Mouse (Mus musculus) cerebellum, postnatal 4 days (tissue): ENCODE data around the gene Uqcr11.
A peak's percentile ranks its signal among the peaks of the same experiment; 100 is the strongest.

Source experiments
- DNase-seq, 2 experiments: peaks; one replicate each; pipeline ENCODE4 v3.0.0; 2022; ENCODE audit warnings: low spot score in 2 of 2, mixed read lengths in 1 of 2

The Uqcr11 gene

DNA sequence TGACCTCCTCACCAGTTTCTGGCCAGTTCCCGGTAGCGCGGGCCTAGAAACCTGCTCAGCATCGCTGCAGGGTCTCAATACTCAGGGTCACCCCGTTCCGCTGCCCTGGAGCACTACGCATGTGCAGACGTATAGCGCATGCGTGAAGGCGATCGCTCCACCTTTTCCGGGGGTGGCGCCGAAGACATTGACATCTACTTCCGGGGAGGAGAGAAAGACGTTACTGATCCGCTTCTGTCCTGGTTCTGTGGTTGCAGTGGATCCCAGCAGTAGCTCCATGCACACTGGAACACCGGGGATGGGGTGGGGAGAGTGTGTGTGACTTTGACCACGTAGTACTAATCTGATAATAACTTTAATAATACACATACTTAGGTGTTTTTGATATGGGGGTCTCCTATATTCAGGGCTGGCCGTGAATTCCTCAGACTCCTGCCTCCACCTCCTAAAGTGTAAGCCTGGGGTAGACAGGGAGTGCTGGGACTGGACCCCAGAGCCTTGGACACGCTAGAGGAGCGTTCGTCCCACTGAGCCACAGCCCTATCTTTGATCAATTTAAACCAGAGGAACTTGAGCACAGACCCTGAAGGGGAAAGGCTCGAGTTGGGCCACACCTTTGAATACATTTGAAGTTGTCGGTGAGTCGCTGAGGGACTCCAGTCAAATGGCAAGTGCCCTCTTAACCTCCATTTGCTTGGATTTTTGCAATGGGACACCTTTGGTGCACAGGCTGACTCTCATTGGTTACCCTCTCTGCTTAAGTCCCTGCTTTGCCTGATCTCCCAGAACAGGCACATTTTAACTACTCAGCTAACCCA, at the start of gene Uqcr11:
TSS of gene Uqcr11 (minus strand) at position 147 of the 818 bp plus-strand sequence.
- DNase-seq = peak; percentile 82 to 86

DNA sequence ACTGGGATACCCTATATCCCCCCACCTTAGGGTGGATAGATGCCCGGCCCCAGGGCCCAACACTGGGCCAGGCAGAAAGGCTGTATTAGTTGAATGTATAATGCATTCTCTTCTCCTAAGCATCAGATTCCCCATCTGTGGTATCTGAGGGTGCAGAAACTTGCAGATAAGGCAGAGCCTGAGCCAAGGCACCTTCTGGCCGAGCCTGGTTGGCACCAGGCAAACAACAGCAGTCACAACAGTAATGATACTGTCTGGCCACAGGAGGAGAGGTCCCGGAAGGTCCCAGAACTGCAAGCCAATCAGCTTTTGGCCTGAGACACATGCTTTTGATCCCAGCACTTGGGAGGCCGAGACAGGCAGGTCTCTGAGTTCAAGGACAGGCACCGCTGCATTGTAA, 49.1 kb upstream of the Uqcr11 start:
- DNase-seq = no peak

DNA sequence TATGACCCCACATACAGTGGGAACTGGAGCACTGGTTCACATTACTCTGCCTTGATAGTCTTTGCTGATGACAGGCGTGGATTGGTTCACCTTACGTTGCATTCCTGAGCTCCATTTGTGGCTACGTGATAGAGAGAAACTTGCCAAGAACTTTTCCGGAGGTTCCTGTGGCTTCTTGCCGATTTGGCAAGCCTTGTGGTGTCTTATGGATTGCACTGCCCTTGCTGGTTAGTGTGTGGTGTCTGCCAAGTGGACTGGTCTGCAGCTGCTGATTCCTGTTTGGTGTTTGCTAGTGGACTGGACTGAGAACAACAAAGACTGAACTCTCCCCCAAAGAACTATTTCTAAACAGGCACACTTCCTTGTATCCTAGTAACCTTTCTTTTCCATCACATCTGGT, 48.2 kb upstream of the Uqcr11 start:
- no peak for DNase-seq

DNA sequence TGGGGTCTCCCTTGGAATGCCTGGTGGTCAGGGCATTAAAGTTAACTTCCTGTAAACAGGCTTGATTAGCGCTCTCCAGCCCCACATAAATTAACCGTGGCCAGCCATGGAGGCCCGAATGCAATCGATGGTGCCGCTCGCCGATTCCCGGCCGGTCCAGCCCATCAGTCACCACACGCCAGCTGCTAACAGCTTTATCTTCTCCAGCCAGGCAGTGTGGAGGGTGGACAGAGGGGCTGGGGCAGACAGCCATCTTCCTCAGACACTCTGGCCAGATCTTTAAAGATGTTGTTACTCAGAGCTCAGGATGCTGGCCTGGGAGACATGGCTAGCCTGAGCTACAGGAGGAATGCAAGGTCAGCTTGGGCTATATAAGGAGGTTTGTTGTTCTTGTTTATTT, 47.0 kb upstream of the Uqcr11 start:
- DNase-seq = no peak

DNA sequence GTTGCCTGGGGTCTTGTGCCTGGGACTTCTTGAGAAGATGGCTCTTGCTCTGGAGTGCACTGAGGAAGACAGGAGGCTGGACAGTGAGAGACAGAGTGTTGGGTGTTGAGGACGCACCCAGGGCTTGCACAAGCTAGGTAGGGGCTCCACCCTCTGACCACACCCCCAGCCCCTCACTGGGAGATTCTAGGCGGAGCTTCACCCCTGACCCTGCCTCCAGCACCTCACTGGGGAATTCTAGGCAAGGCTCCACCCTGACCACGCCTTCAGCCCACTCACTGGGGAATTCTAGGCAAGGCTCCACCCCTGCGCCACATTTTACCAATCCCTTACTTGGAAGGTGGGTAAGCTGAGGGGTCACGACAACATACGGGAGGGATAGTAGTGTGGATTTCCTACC, 44.0 kb upstream of the Uqcr11 start:
- no peak for DNase-seq

DNA sequence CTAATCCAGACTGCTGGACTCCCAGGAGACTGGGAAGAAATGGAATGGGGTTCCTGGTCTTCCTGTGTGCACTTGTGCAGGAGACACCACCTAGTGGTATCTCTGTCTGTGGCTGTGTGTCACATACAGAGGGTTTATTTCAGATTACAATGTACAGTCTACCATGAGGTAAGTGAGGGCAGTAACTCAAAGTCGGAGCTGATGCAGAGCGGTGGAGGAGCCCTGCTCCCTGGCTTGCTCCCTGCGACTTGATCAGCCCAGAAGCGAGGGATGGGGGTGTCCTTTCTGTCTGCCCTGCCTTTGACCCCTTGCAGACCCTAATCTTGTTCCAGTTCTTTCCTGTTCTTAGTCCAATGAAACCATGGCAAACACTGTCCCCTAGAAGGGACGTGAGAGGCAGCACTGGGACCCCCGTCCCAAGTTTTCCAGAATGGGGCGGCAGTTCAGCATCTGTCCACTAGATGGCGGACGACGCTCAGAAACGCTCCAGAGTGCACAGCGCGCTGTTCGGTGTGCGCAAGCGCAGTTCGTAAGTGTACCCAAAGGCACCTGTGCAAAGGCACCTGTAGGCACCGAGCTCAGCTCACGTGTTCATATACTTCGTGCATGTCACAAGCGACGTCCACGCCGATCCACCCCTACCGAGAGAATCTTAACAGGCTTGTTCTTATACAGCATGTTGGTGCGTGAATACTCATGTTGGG, 39.4 kb upstream of the Uqcr11 start:
- peak; percentile 62 to 85 for DNase-seq

DNA sequence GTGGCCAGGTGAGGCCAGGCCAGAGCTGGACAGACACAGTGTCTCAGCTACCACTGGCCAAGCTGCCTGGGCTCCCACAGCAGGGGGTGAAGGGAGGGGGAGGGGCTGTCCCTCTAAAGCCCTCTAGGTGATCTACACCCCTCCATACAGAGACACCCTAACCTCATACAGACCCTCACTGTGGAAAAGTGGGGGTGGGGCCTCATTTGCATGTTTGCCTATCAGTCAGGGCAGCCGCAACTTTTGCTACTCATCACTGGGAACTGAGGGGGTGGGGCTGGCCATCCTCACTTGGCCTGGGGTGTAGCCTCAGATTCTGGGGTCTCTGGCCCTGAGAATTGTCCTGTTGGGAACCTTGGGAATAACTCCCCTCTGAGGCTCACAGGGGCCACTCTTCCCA, 38.4 kb upstream of the Uqcr11 start:
- DNase-seq = no peak

DNA sequence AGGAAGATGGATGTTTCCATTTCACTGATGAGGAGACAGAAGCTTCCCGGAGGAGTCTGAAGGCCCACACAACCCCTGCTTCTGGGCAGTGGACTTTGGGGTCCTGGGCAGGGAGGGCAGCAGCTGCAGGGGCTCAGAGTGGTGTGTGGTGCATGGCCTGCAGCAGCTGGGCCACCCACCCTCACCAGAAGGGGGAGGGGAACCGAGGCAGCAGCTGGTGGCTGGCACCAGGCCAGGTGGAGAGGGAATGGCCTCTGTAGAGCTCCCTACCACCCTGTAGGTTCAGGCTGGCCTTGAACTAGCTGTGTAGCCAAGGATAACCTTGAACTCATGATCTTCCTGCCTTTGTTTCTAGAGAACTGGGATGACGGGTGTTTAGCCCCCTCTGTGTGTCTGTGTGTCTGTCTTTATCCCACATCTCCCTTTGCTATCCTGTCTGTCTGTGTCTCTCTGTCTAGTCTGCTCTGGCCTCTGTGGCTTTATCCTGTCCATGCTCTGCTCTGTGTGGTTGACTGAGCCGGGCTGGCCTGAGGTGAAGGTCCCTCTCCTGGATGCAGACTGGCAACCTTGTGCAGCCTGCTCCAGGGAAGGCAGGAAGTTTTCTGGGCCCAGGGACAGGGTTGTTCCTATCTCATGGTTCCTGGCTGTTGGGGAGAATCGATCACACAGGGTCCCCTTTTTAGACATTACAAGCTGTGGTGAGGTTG, 37.9 kb upstream of the Uqcr11 start:
- DNase-seq = peak in 1 of 2 experiments; percentile 62

DNA sequence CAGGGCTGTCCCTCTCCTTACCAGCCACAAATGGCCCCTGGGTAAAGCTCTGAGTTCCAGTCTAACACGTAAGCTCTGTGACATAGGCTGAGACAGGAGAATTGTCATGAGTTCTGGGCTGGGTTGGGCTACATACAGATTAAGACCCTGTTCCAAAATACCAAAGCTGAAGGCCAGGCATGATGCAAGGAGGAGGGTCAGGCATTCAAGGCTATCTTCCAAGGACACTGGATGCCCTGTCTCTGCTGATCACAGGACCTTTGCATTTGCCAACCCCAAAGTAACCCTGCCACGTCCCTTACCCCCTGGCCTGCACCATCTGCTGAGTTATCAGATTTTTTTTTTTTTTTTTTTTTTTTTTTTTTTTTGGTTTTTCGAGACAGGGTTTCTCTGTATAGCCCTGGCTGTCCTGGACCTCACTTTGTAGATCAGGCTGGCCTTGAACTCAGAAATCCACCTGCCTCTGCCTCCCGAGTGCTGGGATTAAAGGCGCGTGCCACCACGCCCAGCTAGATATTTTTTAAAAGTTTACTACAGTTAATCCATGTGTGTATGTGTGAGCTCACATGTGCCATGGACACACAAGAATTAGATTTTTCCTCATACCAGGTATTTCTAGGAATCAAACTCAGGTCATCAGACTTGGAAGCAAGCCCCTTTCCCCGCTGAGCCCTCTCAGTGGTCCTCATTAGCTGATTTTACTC, 37.1 kb upstream of the Uqcr11 start:
- DNase-seq = no peak

DNA sequence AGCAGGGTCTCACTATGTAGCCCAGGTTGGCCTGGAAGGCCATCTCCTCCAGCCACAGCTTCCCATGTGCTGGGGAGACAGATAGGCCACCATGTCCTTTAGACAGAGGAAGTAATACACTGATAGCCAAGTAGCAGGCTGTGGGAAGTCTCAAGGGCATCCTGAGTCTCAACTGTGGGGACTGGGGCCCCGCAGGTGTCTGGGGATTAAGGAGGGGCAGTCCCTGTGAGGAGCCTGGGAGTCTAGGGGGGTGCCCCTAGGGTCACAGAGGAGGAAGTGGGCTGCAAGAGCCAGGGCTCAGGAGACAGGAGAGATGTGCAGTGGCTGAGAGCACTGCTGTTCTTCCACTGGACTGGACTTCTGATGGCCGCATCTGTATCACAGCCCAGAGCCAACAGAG, 36.4 kb upstream of the Uqcr11 start:
- no peak for DNase-seq

DNA sequence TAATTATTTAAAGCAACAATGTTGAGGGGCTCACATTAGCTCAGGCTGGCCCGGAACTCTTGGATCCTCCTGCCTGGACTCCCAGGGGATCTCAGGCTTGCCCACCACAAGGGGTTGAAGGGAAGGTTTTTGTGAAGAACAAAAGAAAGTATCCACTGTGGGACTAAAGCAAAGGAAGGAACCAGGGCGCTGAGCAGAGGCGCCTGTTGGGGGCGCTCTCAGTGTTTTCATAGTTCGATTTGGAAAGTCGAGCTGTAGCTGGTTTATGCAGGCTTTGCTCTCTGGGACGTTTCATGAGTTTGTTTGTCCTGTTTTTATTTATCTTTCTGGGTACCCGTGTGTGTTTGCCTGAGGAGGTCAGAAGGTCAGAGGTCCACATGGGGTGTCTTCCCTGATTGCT, 35.0 kb upstream of the Uqcr11 start:
- DNase-seq = no peak

DNA sequence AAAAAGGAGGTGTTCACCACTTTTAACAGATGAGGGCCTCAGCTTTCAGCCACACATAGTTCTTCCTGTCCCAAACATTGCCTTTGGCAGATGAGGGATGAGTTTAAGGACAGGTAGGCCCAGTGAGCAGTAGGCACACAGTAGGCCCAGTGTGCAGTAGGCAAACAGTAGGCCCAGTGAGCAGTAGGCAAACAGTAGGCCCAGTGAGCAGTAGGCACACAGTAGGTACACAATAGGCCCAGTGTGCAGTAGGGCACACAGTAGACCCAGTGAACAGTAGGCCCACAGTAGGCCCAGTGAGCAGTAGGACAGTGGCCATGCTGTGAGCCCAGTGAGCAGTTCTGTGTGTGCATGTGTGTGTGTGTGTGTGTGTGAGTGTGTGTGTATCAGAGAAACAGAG, 33.4 kb upstream of the Uqcr11 start:
- no peak for DNase-seq

DNA sequence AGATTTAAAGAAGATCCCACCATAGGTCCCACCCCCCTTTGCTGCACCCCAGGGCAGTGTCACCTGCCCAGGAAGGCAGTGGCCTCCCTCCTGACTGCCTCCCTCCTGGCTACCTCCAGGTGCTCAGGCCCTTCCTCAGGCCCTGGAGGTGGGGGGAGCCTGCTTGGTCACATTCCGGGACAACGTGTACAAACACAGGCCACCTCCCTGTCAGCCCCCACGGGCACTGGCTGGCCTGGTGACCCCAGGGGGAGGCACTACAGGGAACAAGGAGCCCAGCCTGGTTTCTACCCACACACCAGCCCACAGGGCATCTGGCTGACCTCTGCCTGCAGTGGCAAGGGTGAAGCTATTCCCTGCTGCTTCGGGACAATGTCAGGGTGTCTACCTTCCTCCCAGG, 31.3 kb upstream of the Uqcr11 start:
- no peak for DNase-seq

DNA sequence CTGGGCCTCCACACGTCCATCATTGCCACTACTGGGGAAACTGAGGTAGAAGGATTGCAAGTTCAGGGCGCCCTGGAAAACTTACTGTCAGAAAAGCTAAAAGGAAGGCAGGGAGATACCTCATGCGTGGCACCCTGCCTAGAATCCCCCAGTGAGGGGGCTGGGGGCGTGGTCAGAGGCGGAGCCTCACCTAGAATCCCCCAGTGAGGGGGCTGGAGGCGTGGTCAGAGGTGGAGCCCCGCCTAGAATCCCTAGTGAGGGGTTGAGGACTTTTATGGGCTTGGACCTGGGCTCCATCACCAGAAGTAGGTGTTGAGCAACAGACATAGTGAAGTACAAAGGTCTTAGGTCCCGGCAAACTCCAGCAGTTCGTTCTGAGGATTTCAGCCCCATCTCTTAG, 29.6 kb upstream of the Uqcr11 start:
- no peak for DNase-seq

DNA sequence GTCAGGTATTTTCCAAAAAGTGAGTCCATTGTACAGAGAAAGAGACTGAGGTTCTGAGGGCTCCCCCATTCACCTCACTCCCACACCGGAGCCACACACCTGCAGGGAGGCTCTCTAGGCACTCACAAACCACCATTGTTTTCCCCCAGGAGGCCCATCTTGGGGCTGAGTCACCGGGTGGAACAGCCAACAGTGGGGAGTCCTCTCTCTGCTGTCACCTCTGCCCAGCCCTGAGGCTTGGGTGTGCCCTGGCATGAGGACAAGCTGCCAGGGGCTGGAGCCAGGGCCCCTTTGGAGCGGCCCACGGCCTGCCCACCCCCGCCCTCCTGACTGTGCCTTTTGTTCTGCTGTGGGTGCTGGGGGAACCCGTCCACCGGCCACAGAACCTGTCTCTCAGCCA, 29.1 kb upstream of the Uqcr11 start:
- DNase-seq = no peak

DNA sequence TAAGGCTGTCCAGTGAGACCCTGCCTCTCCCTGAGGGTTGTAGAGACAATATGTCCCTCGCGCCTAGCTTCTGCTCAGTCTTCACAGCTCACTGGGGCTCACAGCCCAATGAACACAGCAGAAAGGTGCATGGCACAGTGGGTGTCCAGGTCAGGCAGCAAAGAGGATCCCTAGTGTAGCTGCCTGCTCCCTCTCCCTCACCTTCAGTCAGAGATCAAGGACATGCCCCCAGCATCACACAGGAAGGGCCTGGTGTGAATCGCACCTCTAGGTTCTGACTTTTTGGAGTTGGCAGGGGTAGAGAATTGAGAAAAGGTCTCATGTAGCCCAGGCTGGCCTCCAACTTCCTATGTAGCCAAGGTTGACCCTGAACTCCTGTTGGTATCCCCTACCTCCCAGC, 28.2 kb upstream of the Uqcr11 start:
- DNase-seq = no peak

DNA sequence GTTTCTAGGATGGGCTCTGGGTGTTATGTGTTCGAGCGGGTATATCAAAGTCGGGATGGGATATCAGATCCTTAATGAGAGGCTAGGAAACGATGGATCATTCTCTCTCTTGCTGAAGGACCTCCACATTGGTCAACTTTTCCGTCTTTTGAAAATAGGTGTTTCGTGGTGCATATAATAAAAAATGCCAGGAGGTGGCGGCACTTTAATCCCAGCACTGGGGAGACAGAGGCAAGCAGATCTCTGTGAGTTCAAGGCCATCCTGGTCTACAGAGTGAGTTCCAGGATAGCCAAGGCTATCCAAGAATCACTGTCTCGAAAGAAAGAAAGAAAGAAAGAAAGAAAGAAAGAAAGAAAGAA, 27.6 kb upstream of the Uqcr11 start:
- DNase-seq = no peak

DNA sequence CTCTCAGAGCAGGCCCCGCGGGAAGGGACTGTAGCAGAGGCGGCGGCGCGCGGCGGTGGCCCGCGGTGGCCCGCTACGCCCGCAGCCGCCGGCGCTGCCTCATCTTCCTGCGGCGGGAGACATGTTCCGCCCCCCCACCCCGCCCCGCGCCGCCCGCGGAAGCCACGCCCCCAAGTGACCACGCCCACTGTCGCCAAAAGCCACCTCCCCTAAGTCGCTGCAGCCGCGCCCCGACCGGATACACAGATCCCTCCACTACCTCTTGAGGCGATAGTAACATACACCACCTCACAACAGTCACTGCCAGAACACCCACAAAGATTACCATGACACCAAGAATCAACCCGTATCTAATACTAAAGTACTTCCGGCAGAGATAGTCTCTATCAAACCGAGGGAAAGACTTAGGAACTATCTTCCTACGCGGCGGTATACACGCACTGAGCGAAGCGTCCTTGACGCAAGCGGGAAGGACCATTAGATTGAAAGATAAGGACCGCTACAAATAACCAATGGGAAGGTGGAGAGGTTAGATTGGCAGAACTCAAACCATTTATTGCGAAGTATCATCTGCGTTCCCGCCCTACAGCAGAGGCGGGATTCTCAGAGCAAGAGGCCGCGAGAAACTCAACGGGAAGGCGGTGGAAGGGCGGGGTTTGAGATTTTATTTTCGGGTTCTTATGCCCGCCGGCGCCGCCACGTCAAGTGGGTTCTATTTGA, 27.0 kb upstream of the Uqcr11 start, which contains the start of gene Tcf3:
TSS of gene Tcf3 (minus strand) at position 135 of the 720 bp plus-strand sequence.
- DNase-seq = peak; percentile 84 to 91

DNA sequence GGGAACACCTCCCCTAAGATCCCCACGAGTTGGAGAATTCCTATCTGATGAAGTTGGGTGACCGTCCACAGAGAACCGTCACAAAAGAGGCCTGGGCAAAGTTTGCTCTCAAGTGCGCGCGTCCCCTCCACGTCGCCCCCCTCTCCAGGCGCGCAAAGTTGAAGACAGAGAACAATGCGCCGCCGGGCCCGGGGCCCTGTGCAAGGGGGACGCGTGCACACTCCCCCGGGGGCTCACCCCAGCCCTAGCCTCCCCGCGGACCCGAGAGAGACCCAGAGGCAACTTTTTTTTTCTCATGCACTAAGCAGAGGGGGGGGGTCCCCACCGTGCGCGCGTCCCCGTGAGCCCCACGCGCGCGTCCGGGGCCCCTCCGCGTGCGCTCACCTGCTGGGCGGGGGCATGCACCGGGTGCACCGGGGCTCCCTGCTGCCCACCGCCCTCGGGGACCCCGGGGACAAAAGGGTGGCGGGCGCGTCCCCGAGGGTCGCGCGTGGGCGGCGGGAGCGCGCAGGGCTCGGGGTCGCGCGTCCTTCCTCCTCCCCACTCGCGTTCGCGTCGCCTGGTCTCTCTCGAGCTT, 26.4 kb upstream of the Uqcr11 start:
- DNase-seq = no peak

DNA sequence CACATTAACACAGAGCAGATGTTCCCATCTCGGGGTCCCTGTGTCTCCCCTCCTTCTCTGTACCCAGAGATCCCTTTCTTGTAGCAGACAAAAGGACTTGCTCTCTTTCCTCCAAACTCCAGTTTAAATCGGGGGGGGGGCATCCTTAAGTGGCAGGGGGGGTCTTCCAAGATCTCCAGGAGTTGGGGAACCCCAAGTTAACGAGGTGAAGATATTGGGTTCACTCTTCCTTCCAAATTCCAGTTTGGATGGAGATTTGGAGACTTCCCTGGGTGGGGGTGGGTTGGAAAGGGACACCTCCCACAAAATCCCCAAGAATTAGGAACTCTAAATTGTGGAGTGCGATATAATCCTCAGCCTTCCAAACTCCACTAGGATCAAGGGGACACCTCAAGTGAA, 25.8 kb upstream of the Uqcr11 start:
- no peak for DNase-seq
